Mouse (Mus musculus) mouse trophoblast stem cell (cell line): ENCODE results near the gene Prcp.
"Not testable (repeated sequence)": the region's sequence is repeated elsewhere in the genome, so short reads cannot be mapped to it uniquely, and the experiment has no call there.

ENCODE experiments used
- in situ Hi-C, 2 experiments: fragments of 300-500 bp; cut with MseI, MboI; formaldehyde crosslinking; loops; 2 replicates in 1 of 2; 3 replicates in 1 of 2; pipeline ENCODE4 v1.15.1; 2025

The Prcp gene

GRCm38 (mm10) chr7:92978225-92978624, 104.0 kb downstream of the Prcp start:
- in situ Hi-C loops, result no loop called here

GRCm38 (mm10) chr7:92978720-92979119, 104.5 kb downstream of the Prcp start:
- in situ Hi-C loops, result not testable (repeated sequence)

GRCm38 (mm10) chr7:92980741-92981140, 106.5 kb downstream of the Prcp start:
- in situ Hi-C loops, result no loop called here

GRCm38 (mm10) chr7:92981864-92982263, 107.6 kb downstream of the Prcp start:
- in situ Hi-C loops, result no loop called here
